Mouse (Mus musculus) limb, embryonic 11.5 days (tissue): ENCODE results near the gene Iqgap2. TPM values are rescaled to one million over a fixed set of nuclear protein-coding genes. Genes with fewer than 3 reads are reported as not detected.
A peak's percentile ranks its signal among the peaks of the same experiment; 100 is the strongest.

Experiments used
- ATAC-seq: fragments of 200-750 bp; cut with Nextera tagmentation; 2 replicates; pipeline ENCODE4 v1.8.0; 2017; ENCODE audit warnings: low read depth; ENCODE audit not compliant: insufficient number of reproducible peaks, low FRiP score, low TSS enrichment
- DNase-seq: peaks from one replicate; pipeline ENCODE4 v3.0.0-alpha.2; 2015; ENCODE audit warnings: low spot score
- H3K27ac ChIP-seq: fragments of 300-500 bp; sonication (generic); replicated peaks from 2 replicates; pipeline ENCODE4 v1.5.1; 2014; ENCODE audit warnings: low read depth, mild to moderate bottlenecking, low read length
- H3K27me3 ChIP-seq: fragments of 300-500 bp; sonication (generic); 2 replicates; pipeline ENCODE4 v1.6.1; 2014; ENCODE audit warnings: mild to moderate bottlenecking, low read length, mixed read lengths; ENCODE audit not compliant: control insufficient read depth, insufficient read depth
- H3K36me3 ChIP-seq: fragments of 300-500 bp; sonication (generic); 2 replicates; pipeline ENCODE4 v1.6.1; 2014; ENCODE audit warnings: mild to moderate bottlenecking, low read length, moderate library complexity, mixed read lengths; ENCODE audit not compliant: control insufficient read depth, insufficient read depth
- H3K4me1 ChIP-seq: fragments of 300-500 bp; sonication (generic); 2 replicates; pipeline ENCODE4 v1.6.1; 2014; ENCODE audit warnings: low read length, mixed read lengths; ENCODE audit not compliant: control insufficient read depth, insufficient read depth
- H3K4me2 ChIP-seq: fragments of 300-500 bp; sonication (generic); 2 replicates; pipeline ENCODE4 v1.6.1; 2014; ENCODE audit warnings: low read depth, mild to moderate bottlenecking, moderate library complexity; ENCODE audit not compliant: severe bottlenecking
- H3K4me3 ChIP-seq: fragments of 300-500 bp; sonication (generic); 2 replicates; pipeline ENCODE4 v1.5.1; 2014; ENCODE audit warnings: low read depth, low read length
- H3K9ac ChIP-seq: fragments of 300-500 bp; sonication (generic); 2 replicates; pipeline ENCODE4 v1.6.1; 2014; ENCODE audit warnings: mild to moderate bottlenecking, low read length
- H3K9me3 ChIP-seq: fragments of 300-500 bp; sonication (generic); 2 replicates; pipeline ENCODE4 v1.6.1; 2016; ENCODE audit warnings: low read length; ENCODE audit not compliant: control insufficient read depth
- WGBS: fragments of 180-500 bp; shearing (Covaris S2); extraction: QIAGEN DNeasy Blood & Tissue Kit; methylation state at CpG from one replicate; pipeline ENCODE4 v1.1.7; 2014; 5-methylcytosine and 5-hydroxymethylcytosine counted together
- polyA plus RNA-seq: library from polyadenylated mRNA; unstranded; fragments of >200 nt; fragmentation: Nextera tagmentation; extraction: Ambion mirVana; gene quantifications from 2 replicates; pipeline ENCODE4 v1.2.1, GENCODE M21; 2014

Gene Iqgap2
- polyA plus RNA-seq, 1 experiment from 2014 or later: 15.3 TPM

- peak overlapping the region; percentile 96 for H3K4me2 ChIP-seq
- H3K27ac ChIP-seq: no peak overlapping the region
- H3K27me3 ChIP-seq: no peaks in the 10 kb centered on the region
- H3K9ac ChIP-seq: no peak overlapping the region
- peaks cover 13% of the 10 kb centered on the region for H3K4me1 ChIP-seq
- H3K4me3 ChIP-seq: peak overlapping the region; percentile 10; the same call in 1 of the 2 replicates
- no peaks in the 10 kb centered on the region for H3K36me3 ChIP-seq
- ATAC-seq (no peak), DNase-seq (no peak)
- 41% methylated on average over 8 of the region's 8 CpGs for WGBS
- no peaks in the 10 kb centered on the region for H3K9me3 ChIP-seq
These were observed 1.7 kb downstream of the Iqgap2 start for GRCm38 (mm10) chr13:95889981-95890545.

DNA sequence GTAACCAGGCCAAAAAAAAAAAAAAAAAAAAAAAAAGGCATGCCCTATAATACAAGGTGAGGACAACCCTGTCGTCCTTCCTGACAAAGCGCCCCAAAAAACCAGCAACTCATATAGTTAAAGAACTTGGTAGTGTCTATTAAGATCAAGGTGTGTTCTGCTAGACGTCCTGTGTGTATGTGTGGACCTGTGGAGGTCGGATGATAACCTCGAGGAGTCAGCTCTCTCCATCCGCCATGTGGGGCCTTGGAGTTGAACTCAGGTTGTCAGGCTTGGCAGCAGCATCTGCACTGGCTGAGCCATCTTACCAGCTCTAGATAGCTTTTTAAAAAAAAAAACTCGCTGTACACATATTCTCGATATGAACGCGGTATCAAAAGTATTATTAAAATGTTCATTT lies 2.4 kb downstream of the Iqgap2 start:
- WGBS: 88% methylated on average over 10 of the region's 10 CpGs
- H3K9me3 ChIP-seq: no peaks in the 10 kb centered on the region
- H3K4me1 ChIP-seq: peaks cover 13% of the 10 kb centered on the region
- DNase-seq: no peak
- no peak overlapping the region for H3K27ac ChIP-seq
- H3K27me3 ChIP-seq: no peaks in the 10 kb centered on the region
- no peak overlapping the region for H3K9ac ChIP-seq
- no peak overlapping the region for H3K4me3 ChIP-seq
- H3K4me2 ChIP-seq: no peak overlapping the region
- ATAC-seq: no peak
- no peaks in the 10 kb centered on the region for H3K36me3 ChIP-seq

DNA sequence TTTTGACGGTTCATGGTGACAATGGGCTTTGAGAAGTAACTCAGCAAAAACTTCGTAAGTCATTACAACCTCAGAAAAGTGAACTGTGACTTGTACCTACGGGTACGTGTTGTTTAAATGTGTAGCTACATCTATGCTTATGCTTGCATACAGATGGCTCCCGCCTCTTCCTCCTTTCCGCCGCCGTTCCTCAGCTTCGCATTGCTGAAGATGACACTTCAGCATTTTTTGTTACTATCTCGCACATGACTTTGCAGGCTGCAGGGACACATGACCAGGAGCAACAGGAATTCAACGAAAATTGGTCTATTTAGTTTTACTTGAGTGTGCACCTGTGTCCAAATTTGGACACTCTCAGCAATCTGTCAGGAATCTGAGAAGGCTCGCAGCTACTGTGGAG lies 3.1 kb downstream of the Iqgap2 start:
- ATAC-seq: no peak
- DNase-seq: no peak
- Histone ChIP-seq H3K9ac (no peak overlapping the region), H3K9me3 (no peaks in the 10 kb centered on the region), H3K4me1 (peaks cover 13% of the 10 kb centered on the region), H3K4me3 (no peak overlapping the region), H3K27ac (no peak overlapping the region), H3K27me3 (no peaks in the 10 kb centered on the region), H3K4me2 (no peak overlapping the region), H3K36me3 (no peaks in the 10 kb centered on the region)
- WGBS: 91% methylated on average over 12 of the region's 12 CpGs

DNA sequence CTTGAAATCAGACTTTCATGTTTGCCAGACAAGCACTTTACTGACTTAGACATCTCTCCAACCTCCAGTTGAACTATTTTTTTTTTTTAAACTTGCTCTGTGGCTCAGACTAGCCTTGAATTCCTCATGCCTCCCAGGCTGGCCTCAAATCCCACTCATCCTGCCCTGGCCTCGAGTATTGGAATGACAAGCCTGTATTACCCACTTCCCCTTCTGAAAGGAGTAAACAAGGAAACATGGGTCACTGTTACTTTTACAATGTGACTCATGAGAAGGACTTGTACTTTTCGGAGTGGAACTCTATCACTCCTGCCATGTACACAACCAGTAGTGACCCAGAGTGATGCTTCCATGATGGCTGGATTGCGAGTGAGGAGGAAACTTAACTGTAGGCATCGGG lies 3.6 kb downstream of the Iqgap2 start:
- ATAC-seq: no peak
- no peaks in the 10 kb centered on the region for H3K27me3 ChIP-seq
- no peaks in the 10 kb centered on the region for H3K36me3 ChIP-seq
- no peak overlapping the region for H3K4me2 ChIP-seq
- no peak overlapping the region for H3K9ac ChIP-seq
- no peak overlapping the region for H3K4me3 ChIP-seq
- DNase-seq: no peak
- 83% methylated on average over 4 of the region's 4 CpGs for WGBS
- no peak overlapping the region for H3K27ac ChIP-seq
- H3K4me1 ChIP-seq: peaks cover 13% of the 10 kb centered on the region
- H3K9me3 ChIP-seq: no peaks in the 10 kb centered on the region

DNA sequence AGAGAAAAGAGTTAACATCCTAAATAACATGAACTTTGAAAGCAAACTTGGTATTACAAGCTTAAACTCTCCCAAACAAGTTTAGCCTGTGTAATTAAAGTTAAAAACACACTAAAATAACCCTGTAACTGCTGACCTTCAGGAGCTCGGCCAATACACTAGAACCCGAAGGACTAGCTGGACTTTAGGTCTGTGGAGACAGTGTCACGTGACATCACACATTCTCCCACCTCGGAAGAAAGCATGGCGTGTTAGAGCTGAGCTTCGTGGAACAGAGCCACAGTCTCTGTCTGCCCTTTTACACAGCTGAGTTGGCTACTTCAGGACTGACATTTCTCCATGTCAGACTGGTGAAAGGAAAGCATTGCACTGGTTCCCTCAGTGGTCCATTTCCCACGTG lies 4.3 kb downstream of the Iqgap2 start:
- Histone ChIP-seq H3K4me1 (peaks cover 15% of the 10 kb centered on the region), H3K4me2 (no peak overlapping the region), H3K4me3 (no peak overlapping the region), H3K9me3 (no peaks in the 10 kb centered on the region), H3K36me3 (no peaks in the 10 kb centered on the region), H3K27ac (no peak overlapping the region), H3K27me3 (no peaks in the 10 kb centered on the region), H3K9ac (no peak overlapping the region)
- 87% methylated on average over 7 of the region's 7 CpGs for WGBS
- DNase-seq (no peak), ATAC-seq (no peak)

- 86% methylated on average over 3 of the region's 3 CpGs for WGBS
- no peaks in the 10 kb centered on the region for H3K27me3 ChIP-seq
- ATAC-seq (no peak), DNase-seq (no peak)
- H3K36me3 ChIP-seq: no peaks in the 10 kb centered on the region
- H3K4me1 ChIP-seq: 0 out of 2 replicates have a peak, but pooled peaks cover 4% of the 10 kb centered on the region
- no peak overlapping the region for H3K4me2 ChIP-seq
- H3K9me3 ChIP-seq: no peaks in the 10 kb centered on the region
- no peak overlapping the region for H3K9ac ChIP-seq
- H3K27ac ChIP-seq: no peak overlapping the region
- no peak overlapping the region for H3K4me3 ChIP-seq
These were observed 7.3 kb downstream of the Iqgap2 start for GRCm38 (mm10) chr13:95884455-95884854.

DNA sequence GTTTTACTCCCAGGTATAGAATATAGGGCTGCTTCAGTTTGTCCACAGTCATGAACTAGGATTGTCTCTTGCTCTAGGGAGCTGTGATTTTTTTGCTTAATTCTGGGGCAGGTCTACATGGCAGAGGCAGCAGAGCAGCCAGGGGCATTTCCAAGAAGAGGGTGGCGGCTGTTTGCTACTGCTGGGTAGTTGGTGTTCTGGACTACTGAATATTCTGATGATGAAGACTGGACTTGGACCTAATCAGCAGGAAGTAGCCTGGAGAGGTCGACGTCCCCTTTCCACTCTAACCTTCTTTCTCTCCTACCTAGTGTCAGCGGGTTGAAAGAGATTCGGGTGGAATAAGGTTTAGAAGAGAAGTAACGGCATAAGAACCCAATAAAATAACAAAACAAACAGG lies 9.7 kb downstream of the Iqgap2 start:
- ATAC-seq (no peak), DNase-seq (no peak)
- Histone ChIP-seq H3K27ac (no peak overlapping the region), H3K9ac (no peak overlapping the region), H3K4me3 (no peak overlapping the region), H3K36me3 (no peaks in the 10 kb centered on the region), H3K4me2 (no peak overlapping the region), H3K9me3 (no peaks in the 10 kb centered on the region), H3K27me3 (no peaks in the 10 kb centered on the region), H3K4me1 (0 out of 2 replicates have a peak, but pooled peaks cover 4% of the 10 kb centered on the region)
- 83% methylated on average over 6 of the region's 6 CpGs for WGBS

GRCm38 (mm10) chr13:95881427-95881826 lies 10.3 kb downstream of the Iqgap2 start:
- H3K27me3 ChIP-seq: no peaks in the 10 kb centered on the region
- DNase-seq (no peak), ATAC-seq (no peak)
- 0 out of 2 replicates have a peak, but pooled peaks cover 4% of the 10 kb centered on the region for H3K4me1 ChIP-seq
- no peaks in the 10 kb centered on the region for H3K36me3 ChIP-seq
- no peak overlapping the region for H3K27ac ChIP-seq
- H3K9me3 ChIP-seq: no peaks in the 10 kb centered on the region
- H3K9ac ChIP-seq: no peak overlapping the region
- 88% methylated on average over 9 of the region's 9 CpGs for WGBS
- no peak overlapping the region for H3K4me2 ChIP-seq
- H3K4me3 ChIP-seq: no peak overlapping the region

DNA sequence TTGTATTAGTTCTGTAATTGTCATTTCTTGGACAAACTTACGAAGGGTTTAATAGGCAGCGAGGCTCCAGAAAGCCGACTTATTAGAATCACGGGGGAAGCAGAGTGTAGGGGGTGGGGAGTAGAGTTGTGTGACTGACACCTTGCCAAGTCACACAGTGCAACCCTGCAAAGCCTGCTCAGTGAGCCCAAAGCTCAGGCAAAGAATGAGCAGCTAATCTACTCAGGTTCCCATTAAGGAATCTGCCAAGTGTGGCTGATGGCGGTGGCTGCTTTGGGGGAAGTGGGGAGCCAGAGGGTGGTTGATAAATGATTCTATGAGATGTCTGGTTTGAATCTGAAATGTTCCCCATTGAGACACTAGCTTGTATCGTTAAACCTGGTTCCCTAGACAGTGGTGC lies 11.1 kb downstream of the Iqgap2 start:
- H3K27me3 ChIP-seq: no peaks in the 10 kb centered on the region
- DNase-seq: no peak
- H3K36me3 ChIP-seq: no peaks in the 10 kb centered on the region
- no peak for ATAC-seq
- no peak overlapping the region for H3K4me2 ChIP-seq
- H3K4me1 ChIP-seq: 0 out of 2 replicates have a peak, but pooled peaks cover 4% of the 10 kb centered on the region
- no peak overlapping the region for H3K4me3 ChIP-seq
- no peak overlapping the region for H3K9ac ChIP-seq
- no peak overlapping the region for H3K27ac ChIP-seq
- 70% methylated on average over 6 of the region's 6 CpGs for WGBS
- H3K9me3 ChIP-seq: no peaks in the 10 kb centered on the region
